Mouse (Mus musculus) MEL (cell line): ENCODE data around the gene Olfr630.

Source experiments
- CTCF ChIP-seq, 3 experiments: IDR thresholded peaks in 2 of 3; conservative IDR thresholded peaks in 1 of 3; 2 replicates each; pipeline ENCODE4 v1.5.1; 2011 to 2012; ENCODE audit warnings: low read length in 3 of 3, low read depth in 2 of 3, mild to moderate bottlenecking in 2 of 3, improper control_type of control experiment in 1 of 3, inconsistent platforms in 1 of 3, mixed read lengths in 1 of 3, moderate library complexity in 1 of 3; ENCODE audit not compliant: control insufficient read depth in 1 of 3, insufficient read depth in 1 of 3, poor library complexity in 1 of 3, severe bottlenecking in 1 of 3
- EP300 ChIP-seq, 2 experiments: IDR thresholded peaks; 2 replicates each; pipeline ENCODE4 v1.6.1; 2011; ENCODE audit warnings: improper control_type of control experiment in 2 of 2, low read length in 2 of 2, low read depth in 1 of 2, mild to moderate bottlenecking in 1 of 2
- GATA1 ChIP-seq: IDR thresholded peaks from 2 replicates; pipeline ENCODE4 v1.6.1; 2011; ENCODE audit warnings: low read depth, low read length, improper control_type of control experiment
- JUND ChIP-seq: IDR thresholded peaks from 2 replicates; pipeline ENCODE4 v1.6.1; 2011; ENCODE audit warnings: low read depth, mild to moderate bottlenecking, improper control_type of control experiment, low read length
- MAX ChIP-seq: IDR thresholded peaks from 2 replicates; pipeline ENCODE4 v1.6.1; 2011; ENCODE audit warnings: low read length, improper control_type of control experiment
- MEF2A ChIP-seq: IDR thresholded peaks from 2 replicates; pipeline ENCODE4 v1.6.1; 2014; ENCODE audit warnings: low read depth, mild to moderate bottlenecking, inconsistent platforms, low read length, improper control_type of control experiment; ENCODE audit not compliant: poor library complexity, insufficient replicate concordance, severe bottlenecking; ENCODE audit errors: extremely low read depth
- NELFE ChIP-seq: IDR thresholded peaks from 2 replicates; pipeline ENCODE4 v1.6.1; 2011; ENCODE audit warnings: low read depth, low read length, improper control_type of control experiment
- POLR2A ChIP-seq, 2 experiments: IDR thresholded peaks; 2 replicates each; pipeline ENCODE4 v1.6.1; 2011 to 2012; ENCODE audit warnings: low read length in 2 of 2, mild to moderate bottlenecking in 2 of 2, control low read depth in 1 of 2, improper control_type of control experiment in 1 of 2, low read depth in 1 of 2, moderate library complexity in 1 of 2; ENCODE audit not compliant: control insufficient read depth in 1 of 2, insufficient read depth in 1 of 2, poor library complexity in 1 of 2
- RCOR1 ChIP-seq: IDR thresholded peaks from 2 replicates; pipeline ENCODE4 v1.6.1; 2012; ENCODE audit warnings: low read depth, mild to moderate bottlenecking, inconsistent platforms, low read length, improper control_type of control experiment
- TAL1 ChIP-seq: IDR thresholded peaks from 2 replicates; pipeline ENCODE4 v1.6.1; 2012; ENCODE audit warnings: mild to moderate bottlenecking, inconsistent platforms, low read length, moderate library complexity, mixed read lengths
- USF1 ChIP-seq: IDR thresholded peaks from 2 replicates; pipeline ENCODE4 v1.6.1; 2014; ENCODE audit warnings: low read depth, mild to moderate bottlenecking, inconsistent platforms, low read length, improper control_type of control experiment, moderate library complexity
- ZNF384 ChIP-seq: IDR thresholded peaks from 2 replicates; pipeline ENCODE4 v1.6.1; 2012; ENCODE audit warnings: low read depth, mild to moderate bottlenecking, inconsistent platforms, low read length, improper control_type of control experiment

GRCm38 (mm10) chr7:103730074-103730473, 27.1 kb downstream of the Olfr630 start, which contains the start of gene Olfr628:
- no peak for TF ChIP-seq RCOR1
- no peak for TF ChIP-seq MAX
- no peak for TF ChIP-seq POLR2A (IDR thresholded peaks at IDR 0.05; ENCODE audit: control insufficient read depth in 1 of 2, insufficient read depth in 1 of 2, low read depth in 1 of 2, low read length in 2 of 2, poor library complexity in 1 of 2)
- TF ChIP-seq CTCF (IDR thresholded peaks at IDR 0.05 in 2 of 3, conservative IDR thresholded peaks at IDR 0.05 in 1 of 3; ENCODE audit: control insufficient read depth in 1 of 3, insufficient read depth in 1 of 3, low read depth in 2 of 3, low read length in 3 of 3, poor library complexity in 1 of 3, severe bottlenecking in 1 of 3), result no peak
- no peak for TF ChIP-seq TAL1
- TF ChIP-seq USF1, result no peak
- TF ChIP-seq NELFE, result no peak
- no peak for TF ChIP-seq MEF2A
- no peak for TF ChIP-seq ZNF384
- no peak for TF ChIP-seq GATA1
- no peak for TF ChIP-seq EP300 (IDR thresholded peaks at IDR 0.05; ENCODE audit: low read depth in 1 of 2, low read length in 2 of 2)
- no peak for TF ChIP-seq JUND
